Mouse (Mus musculus) Patski (cell line): ENCODE measurements around the gene Bcl2l12. TPM values are rescaled to one million over a fixed set of nuclear protein-coding genes. Genes with fewer than 3 reads are reported as not detected.
A peak's percentile ranks its signal among the peaks of the same experiment; 100 is the strongest.

Experiments
- ATAC-seq: fragments of 100-300 bp; one replicate; pipeline ENCODE4 v1.8.0; 2021
- CTCF ChIA-PET: fragments of 350-600 bp; sonication (Branson Sonifier 250); formaldehyde crosslinking; loops from one replicate; lab custom pipeline; 2022; ENCODE audit warnings: inconsistent platforms; lab: Charles Lee
- POLR2A ChIA-PET: fragments of 350-600 bp; sonication (Branson Sonifier 250); formaldehyde crosslinking; loops from one replicate; lab custom pipeline; 2022; ENCODE audit warnings: antibody characterized with exemption, inconsistent platforms; lab: Charles Lee
- DNase-seq: peaks from one replicate; pipeline ENCODE4 v3.0.0-alpha.2; 2011; ENCODE audit warnings: low read depth, low spot score
- H3K27me3 ChIP-seq: fragments of 371-371 bp; one replicate; pipeline ENCODE4 v1.5.1; 2021
- CTCF ChIP-seq: fragments of 100-300 bp; IDR thresholded peaks from one replicate; pipeline ENCODE4 v1.5.1; 2021
- in situ Hi-C: fragments of 300-500 bp; cut with MboI; formaldehyde crosslinking; loops from 3 replicates; pipeline ENCODE4 v1.11.1; 2018; ENCODE audit warnings: low pct_unique_long_range_greater_than_20kb, mixed read lengths
- polyA plus RNA-seq: library from polyadenylated mRNA; unstranded; gene quantifications from one replicate; pipeline ENCODE4 v1.2.3, GENCODE M21; 2021

Gene Bcl2l12
- polyA plus RNA-seq, 1 experiment from 2014 or later = 19.9 TPM

- H3K27me3 ChIP-seq = no peaks in the 10 kb centered on the region
- ChIA-PET POLR2A (interaction anchor here (0.6 kb wide), 1 partner anchor 33 kb away, joined by 3 read pairs; no protein-coding TSS in a partner anchor), CTCF (no interaction called here)
- in situ Hi-C loops = loop anchor here (10.0 to 25.0 kb wide), 2 partner anchors 59 to 242 kb away; partner anchors contain the start of genes Fuz, Izumo2 and Med25
- TF ChIP-seq CTCF = no peak
- ATAC-seq (no peak), DNase-seq (no peak)
Observed at GRCm38 (mm10) chr7:44954091-44954885, 44.2 kb downstream of the Bcl2l12 start.

GRCm38 (mm10) chr7:44953561-44953960 is 45.0 kb downstream of the Bcl2l12 start:
- ChIA-PET POLR2A (no interaction called here), CTCF (no interaction called here)
- TF ChIP-seq CTCF = no peak
- no peak for DNase-seq
- H3K27me3 ChIP-seq = no peaks in the 10 kb centered on the region
- no peak for ATAC-seq
- in situ Hi-C loops = loop anchor here (10.0 to 25.0 kb wide), 2 partner anchors 59 to 241 kb away; partner anchors contain the start of genes Fuz, Izumo2 and Med25

GRCm38 (mm10) chr7:44952611-44953306 is 45.8 kb downstream of the Bcl2l12 start:
- ChIA-PET POLR2A (interaction anchor here (1.4 kb wide), 1 partner anchor 46 kb away, joined by 6 read pairs; no protein-coding TSS in a partner anchor), CTCF (interaction anchor here (1.0 to 1.5 kb wide), 3 partner anchors 11 to 21 kb away, joined by 3 to 6 read pairs (median 6); no protein-coding TSS in a partner anchor)
- DNase-seq (no peak), ATAC-seq (peak; percentile 68)
- in situ Hi-C loops = loop anchor here (10.0 to 25.0 kb wide), 2 partner anchors 58 to 240 kb away; partner anchors contain the start of genes Fuz, Izumo2 and Med25
- no peaks in the 10 kb centered on the region for H3K27me3 ChIP-seq
- no peak for TF ChIP-seq CTCF

- POLR2A ChIA-PET = interaction anchor here (0.7 to 1.4 kb wide), 3 partner anchors 17 to 54 kb away, joined by 3 to 6 read pairs (median 3); no protein-coding TSS in a partner anchor
Observed at GRCm38 (mm10) chr7:44951960-44952359, 46.6 kb downstream of the Bcl2l12 start.

GRCm38 (mm10) chr7:44949922-44950321 is 48.6 kb downstream of the Bcl2l12 start:
- H3K27me3 ChIP-seq = no peaks in the 10 kb centered on the region
- TF ChIP-seq CTCF = no peak
- ATAC-seq = no peak
- in situ Hi-C loops = loop anchor here (10.0 to 25.0 kb wide), 2 partner anchors 55 to 238 kb away; partner anchors contain the start of genes Fuz, Izumo2 and Med25
- ChIA-PET POLR2A (interaction anchor here (0.6 kb wide), 1 partner anchor 23 kb away, joined by 3 read pairs; no protein-coding TSS in a partner anchor), CTCF (interaction anchor here (1.2 kb wide), 1 partner anchor 8 kb away, joined by 4 read pairs; no protein-coding TSS in a partner anchor)
- DNase-seq = no peak

More at GRCm38 (mm10) chr7:44951960-44952359, 46.6 kb downstream of the Bcl2l12 start:
- DNase-seq (no peak), ATAC-seq (peak; percentile 65)
- H3K27me3 ChIP-seq = no peaks in the 10 kb centered on the region
- CTCF ChIA-PET = interaction anchor here (0.7 to 1.5 kb wide), 4 partner anchors 11 to 21 kb away, joined by 3 to 6 read pairs (median 5); no protein-coding TSS in a partner anchor
- no peak for TF ChIP-seq CTCF
- in situ Hi-C loops = loop anchor here (10.0 to 25.0 kb wide), 2 partner anchors 57 to 240 kb away; partner anchors contain the start of genes Fuz, Izumo2 and Med25

DNA sequence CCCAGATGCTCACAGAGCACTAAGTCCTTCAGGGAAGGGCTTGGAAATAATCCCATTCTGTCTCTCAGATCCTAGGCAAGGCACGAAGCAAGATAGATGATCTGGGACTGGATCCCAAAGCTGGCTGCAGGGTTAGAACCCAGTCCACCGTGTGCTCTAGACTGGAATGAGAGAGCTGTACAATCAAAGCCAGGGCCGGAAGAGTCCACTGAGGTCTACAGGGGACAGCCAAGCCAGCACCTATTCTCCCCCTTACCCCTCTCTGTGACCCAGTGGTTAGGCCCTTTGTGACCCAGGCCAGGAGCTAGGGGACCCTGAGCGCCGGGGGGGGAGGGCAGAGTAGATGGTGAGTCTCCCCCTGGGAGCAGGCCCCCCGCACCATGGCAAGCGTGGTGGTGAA is 55.6 kb downstream of the Bcl2l12 start, which contains the start of gene Tsks:
Tsks (plus strand) TSS at position 301 of the 400 bp plus-strand sequence.
- TF ChIP-seq CTCF = no peak
- ATAC-seq (no peak), DNase-seq (no peak)
- ChIA-PET POLR2A (no interaction called here), CTCF (interaction anchor here (1.4 to 2.3 kb wide), 2 partner anchors 13 to 15 kb away, joined by 7 to 8 read pairs; no protein-coding TSS in a partner anchor)
- H3K27me3 ChIP-seq = no peaks in the 10 kb centered on the region
- in situ Hi-C loops = no loop called here

Other genes starting within 250 kb of the Bcl2l12 start
- 1.8 TPM for gene Zfp473, start 247.7 kb downstream of the Bcl2l12 start, polyA plus RNA-seq
- gene Nup62, start 182.6 kb downstream of the Bcl2l12 start, polyA plus RNA-seq = 48.7 TPM
- 2.2 TPM for gene Il4i1, start 182.3 kb downstream of the Bcl2l12 start, polyA plus RNA-seq
- 76.6 TPM for gene Atf5, start 182.1 kb downstream of the Bcl2l12 start, polyA plus RNA-seq
- gene Akt1s1, start 149.7 kb downstream of the Bcl2l12 start, polyA plus RNA-seq = 99.9 TPM
- 59.1 TPM for gene Tbc1d17, start 149.6 kb downstream of the Bcl2l12 start, polyA plus RNA-seq
- 43.2 TPM for gene Pnkp, start 141.6 kb downstream of the Bcl2l12 start, polyA plus RNA-seq
- gene Ptov1, start 128.9 kb downstream of the Bcl2l12 start, polyA plus RNA-seq = 308 TPM
- gene Med25, start 106.0 kb downstream of the Bcl2l12 start, polyA plus RNA-seq = 96.8 TPM
- 16.9 TPM for gene Fuz, start 102.6 kb downstream of the Bcl2l12 start, polyA plus RNA-seq
- gene Ap2a1, start 69.2 kb downstream of the Bcl2l12 start, polyA plus RNA-seq = 104 TPM
- gene Tsks, start 55.5 kb downstream of the Bcl2l12 start, polyA plus RNA-seq = 0.06 TPM
- 22.1 TPM for gene Cpt1c, start 23.9 kb downstream of the Bcl2l12 start, polyA plus RNA-seq
- 514 TPM for gene Prmt1, start 12.1 kb downstream of the Bcl2l12 start, polyA plus RNA-seq
- gene Irf3, start 1.1 kb downstream of the Bcl2l12 start, polyA plus RNA-seq = 108 TPM
- gene Scaf1, start 17.7 kb upstream of the Bcl2l12 start, polyA plus RNA-seq = 80.3 TPM
- 78.9 TPM for gene Rras, start 19.2 kb upstream of the Bcl2l12 start, polyA plus RNA-seq
- 35.8 TPM for gene Prr12, start 54.2 kb upstream of the Bcl2l12 start, polyA plus RNA-seq
- gene Nosip, start 63.7 kb upstream of the Bcl2l12 start, polyA plus RNA-seq = 77.4 TPM
- 38.6 TPM for gene Prrg2, start 64.0 kb upstream of the Bcl2l12 start, polyA plus RNA-seq
- 21.7 TPM for gene Rcn3, start 93.5 kb upstream of the Bcl2l12 start, polyA plus RNA-seq
- gene Fcgrt, start 105.1 kb upstream of the Bcl2l12 start, polyA plus RNA-seq = 22.2 TPM
- gene Rps11, start 125.7 kb upstream of the Bcl2l12 start, polyA plus RNA-seq = 920 TPM
- gene Rpl13a, start 130.0 kb upstream of the Bcl2l12 start, polyA plus RNA-seq = 1,333 TPM
- not detected for gene Gm45713, start 137.5 kb upstream of the Bcl2l12 start, polyA plus RNA-seq
- gene Flt3l, start 137.7 kb upstream of the Bcl2l12 start, polyA plus RNA-seq = 7.3 TPM
- gene Pih1d1, start 155.6 kb upstream of the Bcl2l12 start, polyA plus RNA-seq = 68.2 TPM
- 48.9 TPM for gene Aldh16a1, start 155.9 kb upstream of the Bcl2l12 start, polyA plus RNA-seq
- 0.19 TPM for gene Slc17a7, start 165.2 kb upstream of the Bcl2l12 start, polyA plus RNA-seq
- gene Gfy, start 180.9 kb upstream of the Bcl2l12 start, polyA plus RNA-seq = not detected
- gene Pth2, start 182.3 kb upstream of the Bcl2l12 start, polyA plus RNA-seq = not detected
- 0.03 TPM for gene Ccdc155, start 206.2 kb upstream of the Bcl2l12 start, polyA plus RNA-seq
- gene Dkkl1, start 213.4 kb upstream of the Bcl2l12 start, polyA plus RNA-seq = not detected
- 94.7 TPM for gene Tead2, start 217.0 kb upstream of the Bcl2l12 start, polyA plus RNA-seq
- gene Cd37, start 240.4 kb upstream of the Bcl2l12 start, polyA plus RNA-seq = 0.81 TPM
- not detected for gene Slc6a16, start 242.4 kb upstream of the Bcl2l12 start, polyA plus RNA-seq